Mouse (Mus musculus) adrenal gland, postnatal 14 days (tissue): ENCODE results near the gene Sapcd1. TPM values are rescaled to one million over a fixed set of nuclear protein-coding genes. Genes with fewer than 3 reads are reported as not detected.
A peak's percentile ranks its signal among the peaks of the same experiment; 100 is the strongest.

Experiments
- DNase-seq: peaks from one replicate; pipeline ENCODE4 v3.0.0; 2021; ENCODE audit warnings: mixed read lengths
- long read RNA-seq, 2 experiments: library from polyadenylated mRNA; stranded (forward); transcript quantifications; one replicate each; pipeline ENCODE4 v2.0.0; 2021
- total RNA-seq: library from RNA; stranded (reverse); gene quantifications from 2 replicates; pipeline ENCODE4 v1.2.3, GENCODE M21; 2021

Sapcd1 gene
- total RNA-seq, result 1.3 and 1.7 TPM in 2 replicates
- long read RNA-seq, experiment 1, partial matches to known transcripts, result 0 of 2 reads
- long read RNA-seq, experiment 1, other reads (novel, unspliced or antisense), result 1 of 2 reads
- long read RNA-seq, experiment 2, partial matches to known transcripts, result 0 of 1 reads
- long read RNA-seq, experiment 2, other reads (novel, unspliced or antisense), result 0 of 1 reads

DNA sequence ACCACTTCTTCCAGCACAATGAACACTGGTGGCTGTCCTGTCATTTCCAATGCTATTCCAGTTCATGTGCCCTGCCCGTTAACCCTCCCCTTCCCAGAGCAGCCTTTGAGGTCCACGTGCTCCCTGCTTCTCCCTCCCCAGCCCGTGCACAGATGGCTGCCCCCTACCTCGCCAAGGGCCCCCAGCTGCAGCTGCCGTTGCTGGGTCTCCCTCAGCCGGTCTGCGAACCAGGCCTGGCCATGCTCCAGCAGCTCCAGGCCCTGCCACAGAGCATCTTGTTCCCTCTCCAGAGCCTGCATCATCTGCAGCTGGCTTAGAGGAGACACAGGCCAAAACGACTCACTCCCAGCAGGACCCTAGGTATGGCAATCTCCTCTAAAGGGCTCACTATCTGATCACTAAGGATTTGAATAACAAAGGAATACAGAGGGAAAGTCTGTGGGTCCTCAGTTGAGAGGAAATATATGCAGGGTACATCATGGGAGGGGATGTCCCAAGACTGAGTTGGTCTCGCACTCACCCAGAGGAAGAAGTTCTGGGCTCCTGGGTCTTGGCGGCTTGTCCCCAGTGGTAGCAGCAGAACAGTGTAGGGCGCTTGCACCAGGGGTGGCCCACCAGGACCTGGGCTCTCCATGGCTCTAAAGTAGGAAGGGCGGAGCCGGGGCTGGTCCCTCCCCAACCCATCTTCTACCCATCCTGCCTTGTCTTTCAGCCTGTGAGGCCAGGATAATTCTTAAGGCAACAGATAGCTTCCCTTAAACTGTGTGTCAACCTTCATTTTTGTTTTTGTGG is at the start of gene Sapcd1:
TSS of gene Sapcd1 (minus strand) at position 740 of the 792 bp plus-strand sequence.
- DNase-seq, result no peak

GRCm38 (mm10) chr17:35077285-35077684 is 49.5 kb upstream of the Sapcd1 start:
- DNase-seq, result no peak

DNA sequence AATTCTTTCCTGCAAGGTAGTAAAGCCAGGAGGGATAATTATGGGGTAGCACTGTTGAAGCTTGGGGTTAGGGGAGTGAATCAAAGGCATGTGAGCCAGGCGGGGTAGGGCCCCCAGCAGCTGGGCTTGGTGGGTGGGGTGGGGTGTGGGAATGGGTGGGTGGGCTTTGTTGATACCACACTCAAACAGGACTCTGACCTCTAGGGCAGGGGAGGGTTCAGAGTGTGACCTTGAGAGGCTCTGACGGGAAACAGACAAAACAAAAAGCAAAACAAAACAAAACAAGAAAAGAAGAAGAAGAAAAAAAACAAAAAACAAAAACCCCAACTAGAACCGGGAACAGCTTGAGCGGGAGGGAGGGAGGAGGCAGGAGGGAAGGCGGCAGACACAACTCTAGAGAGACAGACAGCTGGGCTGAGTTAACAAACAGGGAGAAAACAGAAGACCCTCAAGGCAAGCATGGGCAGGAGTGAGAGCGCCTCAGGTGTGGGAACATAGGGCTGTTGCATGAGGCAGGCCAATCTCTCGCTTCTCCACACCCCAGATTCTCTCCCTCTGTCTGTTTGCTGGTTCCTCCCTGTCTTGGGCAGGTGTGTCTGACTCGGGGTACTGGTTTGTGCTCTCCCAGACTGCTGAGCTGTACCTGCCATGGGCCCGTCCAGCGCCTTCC is 48.8 kb upstream of the Sapcd1 start, which contains the start of gene Ly6g6e:
TSS of gene Ly6g6e (plus strand) at position 396 of the 670 bp plus-strand sequence.
- no peak for DNase-seq

DNA sequence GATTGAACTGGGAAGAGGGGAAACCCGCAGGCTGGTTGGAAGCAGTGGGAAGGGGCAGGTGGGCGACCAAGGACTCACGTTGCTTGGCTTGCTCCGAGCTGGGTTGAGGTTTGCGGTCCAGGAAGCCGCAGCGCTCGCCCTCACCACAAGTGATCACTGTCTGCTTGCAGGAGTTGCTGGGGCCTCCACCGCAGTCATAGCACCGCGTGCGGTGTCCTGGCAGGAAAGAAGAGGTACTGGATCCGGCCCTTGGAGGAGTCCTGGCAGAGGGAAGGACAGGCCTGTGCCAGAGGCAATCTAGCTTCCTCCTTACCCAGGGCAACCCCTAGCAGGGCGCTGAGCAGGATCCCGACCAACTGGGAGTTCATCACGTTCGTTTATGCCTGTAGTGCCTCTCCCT is 46.3 kb upstream of the Sapcd1 start:
- no peak for DNase-seq

GRCm38 (mm10) chr17:35071454-35071853 is 43.6 kb upstream of the Sapcd1 start:
- DNase-seq, result no peak

DNA sequence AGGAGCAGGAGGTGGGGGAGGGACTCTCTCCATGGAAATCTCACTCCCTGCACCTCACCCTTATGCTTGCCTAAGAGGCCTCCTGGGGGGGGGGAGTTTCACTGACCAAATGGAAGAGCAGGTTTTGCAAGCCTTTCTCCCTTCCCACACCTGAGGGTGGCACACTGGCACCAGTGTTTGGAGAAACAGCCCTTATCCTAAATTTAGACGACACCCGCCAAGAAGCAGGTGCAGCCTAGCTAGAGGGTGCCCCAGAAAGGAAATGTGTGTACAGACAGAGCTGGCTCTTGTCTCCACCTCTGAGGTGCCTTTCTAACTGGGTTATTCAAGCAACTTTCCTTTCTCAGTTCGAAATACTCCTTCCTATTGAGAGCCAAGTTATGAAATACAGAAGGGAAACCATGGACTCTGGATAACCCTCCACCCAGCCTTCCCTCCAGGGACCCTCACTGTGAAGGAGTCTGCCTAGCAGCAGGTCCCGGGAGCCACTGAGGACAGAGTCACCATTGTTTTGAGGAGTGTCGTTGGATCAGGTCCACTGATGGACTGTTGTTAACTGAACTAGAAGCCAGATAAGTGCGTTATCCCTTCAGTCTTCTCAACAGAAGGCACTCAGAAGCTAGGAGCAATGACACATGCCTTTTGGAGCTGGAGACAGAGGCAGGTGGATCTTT is 42.9 kb upstream of the Sapcd1 start:
- DNase-seq, result no peak

GRCm38 (mm10) chr17:35068213-35068914 is 40.5 kb upstream of the Sapcd1 start:
- DNase-seq, result no peak

- no peak for DNase-seq
These were observed 38.3 kb upstream of the Sapcd1 start, which contains the start of gene Mpig6b for GRCm38 (mm10) chr17:35066084-35066483. TSS of gene Mpig6b (minus strand) at chr17:35066184.

- DNase-seq, result peak; percentile 66
These were observed 37.4 kb upstream of the Sapcd1 start, which contains the start of gene Ly6g6c for GRCm38 (mm10) chr17:35064951-35065947. TSS of gene Ly6g6c (plus strand) at chr17:35065388.

DNA sequence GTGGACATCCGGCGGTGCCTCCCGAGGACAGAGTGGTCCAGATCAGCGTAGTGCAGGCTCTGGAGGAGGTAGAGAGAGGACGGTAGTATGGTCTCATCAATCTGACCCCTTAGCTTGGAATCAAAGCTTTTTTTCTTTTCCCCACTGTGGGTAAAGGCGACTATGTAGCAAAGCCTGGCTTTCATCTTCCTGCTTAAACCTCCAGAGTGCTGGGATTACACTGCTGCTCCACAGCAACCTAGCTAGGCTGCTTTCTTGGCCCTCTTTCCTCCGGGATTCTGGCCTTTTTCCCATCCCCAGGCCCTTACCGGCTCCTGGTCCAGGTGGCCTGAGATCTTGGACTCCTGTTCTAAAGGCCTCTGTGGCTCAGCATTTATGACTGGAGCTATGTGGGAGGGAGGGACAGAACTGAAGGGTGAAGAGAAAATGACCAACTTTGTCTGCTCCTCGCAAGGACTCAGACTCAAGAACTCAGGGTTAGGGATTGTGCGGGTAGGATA is 36.6 kb upstream of the Sapcd1 start:
- DNase-seq, result no peak

DNA sequence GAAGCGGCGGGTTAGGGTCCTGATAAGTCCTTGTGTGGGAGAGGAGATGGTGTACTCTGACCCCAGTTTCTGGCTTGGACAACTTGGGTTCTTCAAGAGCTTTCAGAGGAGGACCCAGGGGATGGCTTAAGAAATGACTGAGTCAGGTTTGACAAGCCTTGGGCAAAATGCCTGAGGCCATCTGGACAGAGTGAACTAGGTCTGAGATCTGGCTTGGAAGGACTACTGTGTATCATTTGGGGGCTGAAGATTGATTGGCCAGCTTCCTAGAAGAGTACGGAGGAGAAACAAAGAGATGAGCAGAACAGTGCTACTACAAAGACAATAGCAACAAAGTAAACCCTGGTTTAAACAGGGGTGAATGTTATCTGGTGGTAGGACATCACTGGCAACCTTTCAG is 35.6 kb upstream of the Sapcd1 start:
- DNase-seq, result peak; percentile 36

DNA sequence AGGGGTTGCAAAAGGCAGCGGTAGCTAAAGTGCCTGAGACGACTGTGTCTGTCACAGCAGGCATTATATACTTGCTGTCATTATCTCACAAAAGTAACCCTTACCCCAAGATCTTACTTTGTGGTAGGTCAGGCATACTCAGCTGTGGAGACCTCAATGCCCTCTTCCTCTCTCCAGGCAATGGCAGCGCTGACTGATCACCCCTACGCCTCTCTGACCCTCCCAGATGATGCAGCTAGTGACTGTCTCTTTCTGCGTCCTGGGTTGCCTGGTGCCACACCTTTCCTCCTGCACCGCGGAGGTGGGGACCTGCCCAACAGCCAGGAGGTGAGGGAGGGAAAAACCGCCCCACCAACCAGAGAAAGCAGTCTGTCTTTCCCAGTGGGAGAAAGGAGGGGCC is 33.5 kb upstream of the Sapcd1 start:
- DNase-seq, result no peak

- DNase-seq, result peak; percentile 33
These were observed 33.0 kb upstream of the Sapcd1 start for GRCm38 (mm10) chr17:35060737-35061297.

DNA sequence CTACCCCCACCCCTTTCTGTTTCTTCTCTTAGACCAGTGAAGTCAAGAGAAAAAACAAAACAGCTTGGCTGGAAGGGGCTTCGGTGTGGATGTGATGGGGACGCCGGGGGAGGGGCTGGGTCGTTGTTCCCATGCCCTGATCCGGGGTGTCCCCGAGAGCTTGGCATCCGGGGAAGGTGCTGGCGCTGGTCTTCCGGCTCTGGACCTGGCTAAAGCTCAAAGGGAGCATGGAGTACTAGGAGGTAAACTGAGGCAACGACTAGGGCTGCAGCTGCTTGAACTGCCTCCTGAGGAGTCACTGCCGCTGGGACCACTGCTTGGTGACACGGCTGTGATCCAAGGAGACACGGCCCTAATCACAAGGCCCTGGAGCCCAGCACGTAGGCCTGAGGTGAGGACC is 32.3 kb upstream of the Sapcd1 start:
- no peak for DNase-seq

DNA sequence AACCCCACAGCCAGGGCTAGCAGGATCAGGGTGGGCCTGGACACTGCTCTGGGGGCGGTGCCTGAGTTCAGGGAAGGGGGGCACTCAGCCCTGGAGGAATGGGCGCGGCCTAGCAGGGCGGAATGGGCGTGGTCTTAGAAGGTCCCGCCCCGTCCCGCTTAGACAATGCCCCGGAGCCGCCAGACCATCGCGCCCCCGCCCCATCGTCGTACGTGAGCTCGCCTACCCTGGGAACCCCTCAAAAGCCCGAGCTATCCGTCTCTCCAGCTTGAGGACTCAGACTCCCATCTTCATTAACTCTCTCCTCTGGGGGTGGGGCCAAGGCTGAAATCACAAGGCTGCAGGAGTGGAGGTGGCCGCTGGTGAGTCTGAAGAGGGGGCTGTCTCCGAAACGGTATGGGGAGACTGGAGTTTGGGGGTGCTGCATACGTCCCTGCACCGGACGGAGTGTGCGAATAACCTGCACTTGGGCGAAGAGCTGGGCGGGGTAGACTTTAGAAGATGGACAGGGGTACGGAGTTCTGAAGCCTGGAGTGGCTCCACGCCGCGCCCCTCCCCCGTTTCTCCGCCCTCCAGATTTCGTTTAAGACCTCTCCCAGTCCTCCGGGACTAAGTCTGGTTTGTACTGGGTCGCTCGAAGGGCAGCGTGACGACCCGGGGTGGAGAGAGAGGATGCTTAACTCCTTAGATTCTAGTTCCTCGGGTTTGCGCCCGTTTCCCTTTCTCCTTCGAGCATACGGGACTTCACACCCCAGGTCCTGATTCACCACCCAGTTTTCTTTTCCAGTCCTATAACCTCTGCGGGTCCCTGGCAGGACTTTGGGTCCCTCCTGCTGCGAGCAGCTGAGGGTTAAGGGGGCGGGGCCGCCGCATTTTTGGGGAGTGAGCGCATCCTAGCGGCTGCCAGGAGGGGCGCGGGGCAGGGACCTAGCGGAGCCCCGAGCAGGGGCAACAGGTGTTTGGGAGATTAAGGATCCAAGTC is 31.4 kb upstream of the Sapcd1 start, which contains the start of gene Ddah2:
TSS of gene Ddah2 (plus strand) at position 125 of the 982 bp plus-strand sequence.
- DNase-seq, result peak; percentile 91

GRCm38 (mm10) chr17:35058316-35058715 is 30.5 kb upstream of the Sapcd1 start:
- DNase-seq, result no peak

DNA sequence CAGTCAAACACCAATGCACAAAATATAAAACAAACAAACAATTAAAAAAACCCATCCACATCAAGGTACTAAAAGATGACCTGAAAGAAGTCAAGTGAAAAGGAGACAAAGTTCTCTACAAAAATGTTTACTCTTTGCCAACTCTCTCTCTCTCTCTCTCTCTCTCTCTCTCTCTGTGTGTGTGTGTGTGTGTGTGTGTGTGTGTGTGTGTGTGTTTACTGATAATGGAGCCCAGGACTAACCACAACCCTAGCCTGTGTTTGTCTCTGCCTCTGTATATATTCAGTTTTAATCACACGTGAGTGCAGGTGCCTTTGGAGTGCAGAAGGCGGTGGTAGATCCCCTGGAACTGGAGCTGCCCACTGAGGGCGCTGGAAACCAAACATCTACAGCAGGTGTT is 29.3 kb upstream of the Sapcd1 start:
- no peak for DNase-seq

DNA sequence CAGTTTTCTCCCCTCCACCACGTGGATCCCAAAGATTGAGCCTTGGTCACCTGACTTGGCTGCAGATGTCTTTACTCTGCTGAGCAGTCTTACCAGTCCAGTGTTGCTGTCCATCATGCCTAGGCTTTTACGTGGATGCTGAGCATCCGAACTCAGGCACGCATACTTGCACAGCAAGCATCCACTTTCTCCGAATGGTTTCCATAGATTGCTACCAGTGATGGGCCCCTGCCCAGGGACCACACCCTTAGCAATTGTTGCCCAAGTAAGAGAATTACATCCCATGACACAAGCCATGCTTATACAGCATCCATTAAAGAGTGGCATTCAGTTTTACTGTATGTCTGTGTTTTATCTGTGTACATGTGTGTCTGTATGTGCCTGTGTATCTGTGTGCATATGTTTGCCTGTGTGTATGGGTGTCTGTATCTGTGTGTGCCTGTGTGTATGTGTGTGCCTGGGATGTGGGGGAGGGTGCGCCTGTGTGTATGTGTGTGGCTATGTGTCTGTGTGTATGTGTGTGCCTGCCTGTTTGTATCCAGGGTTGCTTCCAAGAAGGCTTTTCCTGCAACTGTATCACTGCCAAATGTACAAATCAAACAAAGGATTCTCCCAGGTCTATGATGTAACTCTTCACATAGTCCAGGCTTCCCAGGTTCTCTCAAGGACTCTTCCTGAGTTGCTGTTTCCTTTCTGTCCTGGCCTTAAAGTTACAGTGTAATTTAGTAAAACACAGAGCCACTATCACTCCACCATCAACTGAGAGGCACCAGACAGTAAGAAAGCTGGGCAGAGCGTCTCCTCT is 28.1 kb upstream of the Sapcd1 start:
- DNase-seq, result no peak
